Mouse (Mus musculus) adrenal gland, adult 18-20 months (tissue): ENCODE measurements around the gene Tex14. TPM values are rescaled to one million over a fixed set of nuclear protein-coding genes. Genes with fewer than 3 reads are reported as not detected.
"Not testable (repeated sequence)": the region's sequence is repeated elsewhere in the genome, so short reads cannot be mapped to it uniquely, and the experiment has no call there.

ENCODE experiments used
- DNase-seq, 2 experiments: peaks; one replicate each; pipeline ENCODE4 v3.0.0; 2021 to 2022; ENCODE audit warnings: low spot score in 2 of 2
- total RNA-seq, 2 experiments: library from RNA; stranded (reverse); gene quantifications; 1 replicate in 1 of 2; 2 replicates in 1 of 2; pipeline ENCODE4 v1.2.3; 2021

Gene Tex14
- total RNA-seq, 2 experiments from 2014 or later, result 0.07 to 0.26 TPM

- DNase-seq, result no peak
Measured at GRCm38 (mm10) chr11:87426121-87426449, 21.2 kb downstream of the Tex14 start.

DNA sequence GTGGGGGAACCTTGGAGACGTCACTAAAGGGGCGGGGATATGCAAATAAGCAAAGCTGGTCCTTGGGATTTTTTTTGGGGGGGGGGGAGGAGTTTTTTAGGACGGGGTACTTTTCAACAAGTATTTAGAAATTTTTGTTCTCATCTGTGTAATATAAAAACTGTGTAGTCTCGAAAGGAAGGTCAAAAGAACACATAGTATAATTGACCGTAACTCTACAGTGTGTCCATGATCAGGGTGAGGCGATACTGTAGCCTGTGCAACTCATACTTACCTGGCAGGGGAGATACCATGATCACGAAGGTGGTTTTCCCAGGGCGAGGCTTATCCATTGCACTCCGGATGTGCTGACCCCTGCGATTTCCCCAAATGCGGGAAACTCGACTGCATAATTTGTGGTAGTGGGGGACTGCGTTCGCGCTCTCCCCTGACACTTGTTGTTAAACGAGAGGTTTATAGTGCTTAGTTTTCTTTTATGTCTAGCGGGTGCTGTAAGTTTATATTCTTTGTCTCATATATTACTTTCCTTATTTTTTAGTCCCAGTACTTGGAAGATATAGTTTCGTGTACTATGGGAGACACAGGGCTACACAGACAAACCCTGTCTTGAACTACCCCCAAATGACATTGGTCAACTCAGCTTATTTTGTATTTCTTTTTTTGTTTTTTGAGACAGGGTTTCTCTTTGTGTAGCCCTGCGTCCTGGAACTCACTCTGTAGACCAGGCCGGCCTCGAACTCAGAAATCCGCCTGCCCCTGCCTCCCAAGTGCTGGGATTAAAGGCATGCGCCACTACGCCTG is 21.8 kb downstream of the Tex14 start:
- peak; percentile 67 for DNase-seq

GRCm38 (mm10) chr11:87427273-87428050 is 22.6 kb downstream of the Tex14 start:
- DNase-seq, result no peak

GRCm38 (mm10) chr11:87428051-87428673 is 23.3 kb downstream of the Tex14 start:
- DNase-seq, result no peak

GRCm38 (mm10) chr11:87429363-87429762 is 24.5 kb downstream of the Tex14 start:
- no peak for DNase-seq

GRCm38 (mm10) chr11:87430374-87430773 is 25.5 kb downstream of the Tex14 start:
- DNase-seq, result no peak

DNA sequence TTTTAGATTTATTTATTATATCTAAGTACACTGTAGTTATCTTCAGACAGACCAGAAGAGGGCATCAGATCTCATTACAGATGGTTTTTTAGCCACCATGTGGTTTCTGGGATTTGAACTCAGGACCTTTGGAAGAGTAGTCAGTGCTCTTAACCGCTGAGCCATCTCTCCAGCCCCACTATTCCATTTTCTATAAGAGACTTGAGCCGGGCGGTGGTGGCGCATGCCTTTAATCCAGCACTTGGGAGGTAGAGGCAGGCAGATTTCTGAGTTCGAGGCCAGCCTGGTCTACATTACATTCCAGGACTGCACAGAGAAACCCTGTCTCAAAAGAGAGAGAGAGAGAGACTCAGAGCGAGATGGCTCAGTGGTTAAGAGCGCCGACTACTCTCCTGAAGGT is 26.9 kb downstream of the Tex14 start:
- DNase-seq, result not testable (repeated sequence)

- no peak for DNase-seq
Measured at GRCm38 (mm10) chr11:87432447-87432846, 27.6 kb downstream of the Tex14 start.

- no peak for DNase-seq
Measured at GRCm38 (mm10) chr11:87432933-87433669, 28.2 kb downstream of the Tex14 start.

DNA sequence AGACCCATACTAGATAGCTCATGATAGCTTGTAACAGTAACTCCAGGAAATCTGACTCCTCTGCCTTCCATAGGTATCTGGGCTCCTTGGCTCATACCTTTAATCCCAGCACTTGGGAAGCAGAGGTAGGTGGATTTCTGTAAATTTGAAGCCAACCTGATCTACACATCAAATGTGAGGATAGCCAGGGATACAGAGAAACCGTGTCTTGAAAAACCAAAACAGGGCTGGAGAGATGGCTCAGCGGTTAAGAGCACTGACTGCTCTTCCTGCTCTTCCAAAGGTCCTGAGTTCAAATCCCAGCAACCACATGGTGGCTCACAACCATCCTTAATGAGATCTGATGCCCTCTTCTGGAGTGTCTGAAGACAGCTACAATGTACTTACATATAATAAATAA is 30.2 kb downstream of the Tex14 start:
- DNase-seq, result not testable (repeated sequence)

DNA sequence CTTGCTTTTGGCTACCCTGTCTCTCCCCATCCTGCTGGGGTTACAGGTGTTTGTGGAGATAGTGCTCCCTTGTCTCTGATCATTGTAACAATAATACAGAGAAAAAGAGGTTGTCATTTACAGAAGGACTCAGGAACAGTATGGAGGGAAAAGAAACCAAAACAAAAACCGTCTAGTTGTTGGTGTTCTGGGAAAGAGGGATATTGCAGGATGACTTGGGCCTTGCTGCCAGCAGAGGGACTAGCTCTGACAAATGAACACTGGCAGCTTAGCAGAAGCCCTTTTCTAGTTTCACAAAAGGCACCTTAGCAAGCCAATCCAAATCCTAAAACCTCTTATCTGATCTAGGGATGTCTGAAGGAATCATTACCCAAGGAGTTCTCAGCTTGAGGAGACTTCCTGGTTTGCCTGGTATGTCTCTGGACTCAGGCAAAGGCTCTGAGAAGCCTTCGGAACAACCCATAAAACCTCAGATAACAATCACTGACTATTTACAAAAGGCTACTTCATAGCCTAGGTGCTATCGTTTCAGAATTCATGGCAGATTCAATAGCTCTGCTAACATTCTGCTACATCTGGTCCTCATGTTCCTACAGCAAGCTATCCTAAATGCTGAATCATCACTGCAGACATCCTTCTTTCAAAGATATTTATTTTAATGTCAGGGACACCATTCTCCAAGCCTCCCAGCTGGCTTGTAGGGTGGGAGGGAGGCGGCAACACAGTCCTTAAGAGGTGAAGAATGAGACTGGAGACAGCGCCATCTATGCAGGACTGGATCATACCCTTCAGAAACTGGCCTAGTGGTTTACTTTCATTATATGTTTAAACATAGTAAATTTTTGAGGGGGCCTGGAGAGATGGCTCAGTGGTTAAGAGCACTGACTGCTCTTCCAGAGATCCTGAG is 31.7 kb downstream of the Tex14 start:
- DNase-seq, result no peak

DNA sequence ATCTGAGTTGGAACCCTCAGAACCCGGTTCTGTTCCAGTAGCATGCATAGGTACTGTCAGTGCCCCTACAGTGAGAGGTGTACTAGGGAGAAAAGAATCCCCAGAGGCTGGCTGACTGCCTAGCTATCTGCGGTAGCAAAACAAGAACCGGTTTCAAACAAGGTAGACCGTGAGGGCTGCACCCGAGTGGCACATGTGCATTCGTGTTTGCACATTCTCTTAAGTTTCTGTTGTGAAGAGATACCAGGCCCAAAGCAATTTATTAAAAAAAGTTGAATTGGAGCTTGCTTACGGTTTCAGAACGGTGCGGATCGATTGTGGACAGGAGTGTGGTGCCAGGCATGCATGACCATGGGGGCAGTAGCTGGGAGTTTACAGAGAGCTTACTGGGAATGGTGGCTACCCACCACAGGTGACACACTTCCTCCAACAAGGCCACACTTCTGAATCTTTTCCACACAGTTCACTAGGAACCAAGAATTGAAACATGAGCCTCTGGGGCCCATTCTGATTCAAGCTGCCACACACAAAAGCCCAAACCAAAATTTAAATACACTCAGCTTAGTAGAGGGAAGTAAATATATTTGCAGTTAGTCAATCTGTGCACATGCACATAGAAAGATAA is 35.0 kb downstream of the Tex14 start:
- DNase-seq, result no peak

GRCm38 (mm10) chr11:87442643-87443372 is 37.9 kb downstream of the Tex14 start:
- DNase-seq, result peak; percentile 74

DNA sequence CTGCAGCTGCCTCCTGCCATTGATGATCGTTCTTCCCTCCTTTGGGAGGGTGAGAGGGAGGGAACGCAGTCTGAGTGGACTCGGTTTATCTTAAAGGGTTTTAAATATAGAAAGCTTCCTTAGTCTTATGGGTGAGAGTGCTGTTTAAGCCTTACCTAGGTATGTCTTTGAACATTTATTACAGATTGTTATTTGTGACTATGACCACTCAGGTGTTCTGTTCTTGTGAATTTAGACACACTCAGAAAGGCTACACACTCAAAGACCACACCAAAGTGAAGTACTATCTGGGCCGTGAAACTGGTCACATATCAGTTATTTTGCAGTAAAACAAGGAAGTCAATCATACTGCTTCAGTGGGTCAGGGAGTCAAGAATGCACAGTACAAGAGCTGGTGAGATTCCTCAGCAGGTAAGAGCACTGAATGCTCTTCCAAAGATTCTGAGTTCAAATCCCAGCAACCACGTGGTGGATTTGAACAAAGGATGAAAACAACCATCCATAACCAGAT is 38.6 kb downstream of the Tex14 start:
- DNase-seq, result no peak

DNA sequence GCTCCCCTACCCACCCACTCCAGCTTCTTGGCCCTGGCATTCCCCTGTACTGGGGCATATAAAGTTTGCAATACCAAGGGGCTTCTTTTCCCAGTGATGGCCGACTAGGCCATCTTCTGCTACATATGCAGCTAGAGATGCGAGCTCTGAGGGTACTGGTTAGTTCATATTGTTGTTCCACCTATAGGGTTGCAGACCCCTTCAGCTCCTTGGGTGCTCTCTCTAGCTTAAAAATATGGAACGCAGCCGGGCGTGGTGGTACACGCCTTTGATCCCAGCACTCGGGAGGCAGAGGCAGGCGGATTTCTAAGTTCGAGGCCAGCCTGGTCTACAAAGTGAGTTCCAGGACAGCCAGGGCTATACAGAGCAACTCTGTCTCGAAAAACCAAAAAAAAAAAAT is 39.2 kb downstream of the Tex14 start:
- DNase-seq, result not testable (repeated sequence)

DNA sequence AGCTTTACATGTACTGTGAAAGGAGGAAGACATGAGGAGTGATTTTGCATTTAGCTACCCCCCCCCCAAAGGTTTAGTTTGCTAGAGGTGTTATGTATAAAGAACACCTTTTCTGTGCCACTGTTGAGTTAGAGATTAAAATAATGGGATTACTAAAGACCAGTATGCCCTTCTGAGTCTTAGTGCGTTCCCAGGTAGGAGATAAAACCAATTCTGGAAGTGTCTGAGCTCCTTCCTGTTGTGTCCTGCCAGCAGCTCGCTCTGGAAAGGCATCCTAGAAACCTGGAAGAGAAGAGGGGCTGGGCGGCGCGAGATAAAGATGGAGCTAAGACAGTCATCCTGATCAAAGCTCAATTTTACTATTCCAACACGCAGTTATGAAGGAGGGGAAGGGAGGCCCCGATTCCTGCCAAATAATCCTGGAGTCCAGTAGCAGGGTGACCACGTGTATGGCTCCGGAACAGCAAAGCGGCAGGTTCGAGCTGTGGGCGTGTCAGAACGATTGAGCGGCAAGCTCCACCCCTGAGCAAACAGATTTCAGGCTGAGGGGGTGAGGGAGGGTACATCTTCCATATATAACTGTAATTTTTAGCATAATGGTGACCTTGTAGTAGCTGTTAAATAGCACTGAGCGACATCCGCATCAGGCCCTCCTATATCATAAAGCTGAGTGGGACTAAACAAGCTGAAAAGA is 40.0 kb downstream of the Tex14 start:
- no peak for DNase-seq

GRCm38 (mm10) chr11:87445593-87445992 is 40.7 kb downstream of the Tex14 start:
- not testable (repeated sequence) for DNase-seq

DNA sequence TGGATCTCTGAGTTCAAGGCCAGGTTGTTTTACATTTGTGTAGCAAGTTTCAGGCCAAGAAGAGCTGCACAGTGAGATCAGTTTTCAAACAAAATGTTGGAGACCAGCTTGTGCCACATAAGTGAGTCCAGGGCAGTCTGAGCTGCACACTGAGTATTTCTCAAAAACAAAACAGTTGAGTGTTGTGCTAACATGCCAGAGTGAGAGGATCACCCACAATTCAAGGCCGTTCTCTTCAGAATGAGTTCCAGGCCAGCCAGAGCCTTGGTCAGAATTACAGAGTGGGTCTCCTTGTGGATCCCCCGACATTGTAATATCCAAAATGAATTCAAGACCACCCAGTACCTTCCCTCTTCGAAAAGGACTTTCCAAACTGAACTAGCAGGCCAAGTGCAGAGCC is 41.3 kb downstream of the Tex14 start:
- DNase-seq, result no peak
